Mouse (Mus musculus) c-Kit-positive CD71-positive TER-119-negative erythroid progenitor cells, embryonic 14.5 days (primary cell): ENCODE results near the gene Tex2.
"Not testable (repeated sequence)": the region's sequence is repeated elsewhere in the genome, so short reads cannot be mapped to it uniquely, and the experiment has no call there.

ENCODE experiments used
- DNase-seq: peaks from one replicate; pipeline ENCODE4 v3.0.0-alpha.2; 2013; ENCODE audit warnings: low read depth

The Tex2 gene

DNA sequence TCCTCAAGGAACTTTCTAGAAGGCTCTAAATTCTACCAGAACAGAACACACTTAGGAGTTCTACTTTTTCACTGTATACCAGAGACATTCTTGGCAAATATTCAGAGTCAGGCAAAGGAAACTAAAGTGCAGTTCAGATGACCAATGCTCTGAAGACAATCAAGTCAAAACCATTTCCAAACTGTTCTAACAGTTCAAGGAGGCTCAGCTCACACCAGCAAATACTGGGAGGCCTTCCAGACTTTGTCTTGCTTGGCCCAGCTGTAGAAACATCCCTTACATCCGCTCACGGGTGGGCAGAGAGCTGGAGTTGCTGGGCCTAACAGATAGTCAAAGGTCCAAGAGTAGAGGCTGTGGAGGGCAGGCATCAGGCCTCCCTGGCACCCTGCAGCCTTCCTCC is 34.1 kb downstream of the Tex2 start:
- DNase-seq: no peak

DNA sequence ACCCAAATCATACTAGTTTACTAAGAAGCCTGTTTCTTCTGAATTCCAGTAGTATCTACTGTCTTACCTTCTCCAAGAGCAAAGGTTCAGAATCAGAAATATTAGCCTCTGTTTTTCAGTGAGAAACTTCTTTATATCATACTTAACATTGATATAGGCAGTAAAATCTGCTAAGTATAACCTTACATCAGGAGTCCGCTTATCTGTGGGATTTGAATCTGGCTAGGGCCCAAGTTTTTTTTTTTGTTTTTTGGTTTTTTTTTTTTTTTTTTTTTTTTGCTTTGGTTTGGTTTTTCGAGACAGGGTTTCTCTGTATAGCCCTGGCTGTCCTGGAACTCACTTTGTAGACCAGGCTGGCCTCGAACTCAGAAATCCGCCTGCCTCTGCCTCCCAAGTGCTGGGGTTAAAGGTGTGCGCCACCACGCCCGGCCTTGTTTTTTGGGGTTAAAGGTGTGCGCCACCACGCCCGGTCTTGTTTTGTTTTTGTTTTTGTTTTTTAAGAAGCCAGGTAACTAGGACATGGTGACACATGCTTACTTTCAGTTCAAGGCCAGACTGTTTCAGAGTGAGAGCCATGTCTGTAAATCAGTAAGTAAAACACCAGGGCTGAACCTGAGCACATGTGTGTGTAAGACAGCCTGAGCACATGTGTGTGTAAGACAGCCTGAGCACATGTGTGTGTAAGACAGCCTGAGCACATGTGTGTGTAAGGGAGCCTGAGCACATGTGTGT is 35.4 kb downstream of the Tex2 start:
- not testable (repeated sequence) for DNase-seq

DNA sequence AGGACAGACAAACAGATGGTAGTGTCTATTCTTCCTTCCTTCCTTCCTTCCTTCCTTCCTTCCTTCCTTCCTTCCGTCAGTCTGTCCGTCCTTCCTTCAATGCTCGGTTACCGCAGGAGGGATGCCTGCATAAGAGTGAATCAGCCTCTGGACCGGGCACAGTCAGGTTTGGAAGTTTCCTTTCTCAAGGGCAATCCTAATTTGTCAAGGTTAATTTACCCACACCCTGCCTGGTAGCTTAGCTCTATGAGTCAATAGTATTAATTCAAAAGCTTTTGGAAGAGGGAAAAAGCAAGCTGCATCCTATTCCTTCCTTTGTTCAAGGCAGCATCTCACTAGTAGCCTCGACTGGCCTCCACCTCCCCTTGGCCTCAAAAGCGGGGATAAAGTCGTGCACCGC is 38.8 kb downstream of the Tex2 start:
- DNase-seq: no peak

DNA sequence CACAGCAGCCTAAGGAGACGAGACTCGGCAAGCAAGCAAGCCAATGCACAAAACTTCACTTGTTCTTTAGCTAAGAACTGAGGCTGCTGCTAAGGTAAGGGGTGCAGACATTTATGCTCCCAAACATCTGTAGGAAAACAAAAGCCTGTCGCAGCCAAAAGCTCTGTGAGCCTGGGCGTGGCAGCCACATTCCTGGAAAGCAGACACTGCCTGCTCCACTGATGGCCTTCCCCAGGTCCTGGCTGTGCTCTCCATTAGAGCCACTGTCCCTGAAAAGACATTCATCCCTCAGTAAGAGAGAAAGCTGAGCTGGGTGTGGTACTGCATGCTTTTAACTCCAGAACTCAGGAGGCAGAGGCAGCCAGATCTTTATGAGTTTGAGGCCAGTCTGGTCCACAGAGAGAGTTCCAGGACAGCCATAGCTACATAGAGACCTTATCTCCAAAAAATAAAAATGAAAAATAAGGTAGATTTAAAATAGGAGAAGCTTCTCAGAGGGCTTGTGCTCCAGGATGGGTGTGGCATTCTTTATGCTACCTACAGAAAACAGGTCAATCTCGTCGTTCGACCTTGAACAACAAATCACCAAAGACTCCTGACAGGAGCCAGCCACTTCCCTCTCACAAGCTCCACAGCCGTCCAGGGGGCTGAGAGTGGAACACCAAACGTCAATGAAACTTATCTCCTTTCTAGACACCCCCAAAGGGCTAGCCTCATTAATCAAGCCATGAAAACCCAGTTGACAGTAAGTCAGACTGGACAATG is 39.6 kb downstream of the Tex2 start:
- no peak for DNase-seq

DNA sequence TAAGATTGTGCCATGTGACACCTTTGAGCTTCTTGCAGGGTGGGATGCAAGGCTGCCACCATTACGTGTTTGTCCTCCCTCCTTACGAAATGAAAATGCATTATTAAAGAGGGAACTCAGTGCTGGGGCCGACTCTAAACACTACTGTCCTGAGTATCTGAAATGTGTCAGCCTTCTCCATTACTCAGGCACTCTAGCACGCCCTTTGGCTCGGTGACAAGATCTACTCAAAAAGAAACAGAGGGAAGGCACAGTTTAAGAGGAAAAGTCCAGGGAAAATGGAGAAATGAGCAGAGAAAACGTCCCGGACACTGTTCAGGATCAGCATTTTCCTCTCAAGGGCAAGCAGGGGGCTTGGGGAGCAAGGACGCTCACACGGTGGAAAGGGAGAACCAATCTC is 40.3 kb downstream of the Tex2 start:
- no peak for DNase-seq

DNA sequence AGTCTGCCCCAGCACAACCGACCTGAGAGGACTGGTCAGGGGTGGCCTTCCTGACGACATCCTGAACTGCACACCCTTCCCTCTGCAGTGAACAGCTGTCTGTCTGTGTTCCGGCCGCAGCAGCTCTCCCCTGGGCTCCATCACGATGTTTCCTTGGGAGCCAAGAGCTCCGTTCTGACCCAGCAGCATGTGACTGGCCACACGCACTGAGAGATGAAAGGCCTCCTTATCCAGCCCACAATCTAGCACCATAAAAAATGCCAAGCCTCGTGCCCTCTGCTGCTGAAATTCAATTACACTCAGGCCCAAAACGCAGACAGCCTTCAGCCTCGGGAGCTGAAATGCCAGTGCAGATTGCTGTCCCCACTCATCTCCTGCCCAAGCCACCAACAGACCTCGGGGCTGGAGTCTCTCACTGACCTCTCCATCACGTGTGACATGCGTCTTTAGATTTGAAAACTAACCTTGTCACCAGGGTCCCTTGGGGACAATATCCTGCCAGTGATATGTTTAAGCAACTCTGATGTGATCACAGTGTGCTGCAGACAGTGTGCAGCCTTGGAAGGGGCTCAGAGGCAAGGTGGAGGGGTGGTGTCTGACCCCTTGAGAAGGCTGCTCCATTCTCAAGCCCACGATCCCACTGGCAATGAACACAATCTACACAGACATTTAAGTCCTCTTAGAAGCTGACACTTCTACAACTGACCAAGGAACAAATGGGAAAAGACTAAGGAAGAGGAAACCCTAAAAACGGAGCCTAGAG is 41.0 kb downstream of the Tex2 start:
- DNase-seq: no peak

DNA sequence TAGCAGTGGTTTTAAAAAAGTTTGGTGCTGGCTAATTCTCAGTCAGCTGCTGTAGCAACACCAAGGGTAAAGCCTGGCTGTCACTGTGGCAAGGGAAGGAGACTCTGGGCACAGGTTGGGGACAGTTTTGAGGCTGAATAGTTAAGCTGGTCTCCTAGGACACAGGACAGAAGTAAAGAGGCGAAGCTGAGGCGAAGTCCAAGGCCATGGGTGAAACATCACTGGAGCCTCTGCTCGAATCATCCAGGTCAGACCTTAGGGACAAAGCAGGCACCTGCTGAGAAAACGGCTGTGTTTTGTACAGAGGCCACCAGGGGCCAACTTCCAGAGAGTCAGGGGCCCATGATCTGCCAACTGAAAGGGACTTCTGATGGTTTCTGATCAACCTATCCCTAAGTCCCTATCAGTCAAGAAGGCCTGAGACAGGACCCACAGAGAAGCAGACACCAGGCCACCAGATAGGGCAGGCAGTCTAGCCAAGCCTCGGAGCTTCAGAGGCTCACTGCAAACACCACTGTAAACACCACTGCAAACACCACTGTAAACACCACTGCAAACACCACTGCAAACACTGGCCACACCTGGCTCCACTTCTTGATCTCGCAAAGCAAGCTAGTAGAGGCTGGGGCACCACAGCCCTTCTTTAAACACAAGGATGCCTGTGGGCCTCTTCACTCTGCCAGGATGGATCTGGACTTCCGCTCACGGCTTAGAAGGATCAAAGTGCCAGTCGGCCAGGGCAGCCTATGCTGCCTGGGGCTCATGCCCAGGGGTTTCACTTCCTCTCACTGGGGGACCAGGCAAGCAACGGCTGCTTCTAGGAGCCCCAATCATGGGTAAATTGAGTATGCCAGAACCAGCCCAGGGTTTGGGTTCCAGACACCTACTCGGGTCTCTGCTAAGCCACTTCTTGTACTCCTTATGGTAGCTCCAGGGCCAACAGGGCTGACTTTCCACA is 41.9 kb downstream of the Tex2 start:
- DNase-seq: no peak

DNA sequence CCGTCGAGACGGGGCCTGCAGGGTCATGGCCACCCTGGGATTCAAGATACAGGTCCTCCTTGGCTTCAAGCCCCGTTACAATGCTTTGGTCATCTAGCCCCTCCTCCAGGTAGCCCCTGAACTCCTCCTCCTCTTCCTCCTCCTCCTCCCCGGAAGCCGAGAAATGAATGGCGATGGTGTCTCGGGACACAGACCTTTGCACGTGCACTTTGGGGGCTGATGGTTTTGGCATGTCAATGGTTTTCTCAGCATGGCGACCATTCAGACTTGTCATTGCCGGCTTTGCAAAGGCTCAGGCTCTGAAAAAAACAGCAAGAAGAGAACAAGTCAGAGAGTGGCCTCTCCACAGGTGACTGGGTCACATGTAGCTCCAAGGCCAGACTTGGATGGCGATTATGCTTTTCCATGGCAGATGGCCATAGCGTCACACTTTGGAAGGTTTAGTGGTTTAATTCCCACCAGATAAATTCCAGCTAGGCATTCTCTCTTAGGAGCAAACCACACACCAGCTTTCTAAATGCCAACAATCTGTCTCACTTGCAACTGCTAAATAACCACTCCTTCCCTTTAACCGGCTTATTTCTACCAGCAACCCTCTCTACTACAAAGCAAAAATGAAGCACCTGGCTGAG is 44.8 kb downstream of the Tex2 start:
- no peak for DNase-seq

DNA sequence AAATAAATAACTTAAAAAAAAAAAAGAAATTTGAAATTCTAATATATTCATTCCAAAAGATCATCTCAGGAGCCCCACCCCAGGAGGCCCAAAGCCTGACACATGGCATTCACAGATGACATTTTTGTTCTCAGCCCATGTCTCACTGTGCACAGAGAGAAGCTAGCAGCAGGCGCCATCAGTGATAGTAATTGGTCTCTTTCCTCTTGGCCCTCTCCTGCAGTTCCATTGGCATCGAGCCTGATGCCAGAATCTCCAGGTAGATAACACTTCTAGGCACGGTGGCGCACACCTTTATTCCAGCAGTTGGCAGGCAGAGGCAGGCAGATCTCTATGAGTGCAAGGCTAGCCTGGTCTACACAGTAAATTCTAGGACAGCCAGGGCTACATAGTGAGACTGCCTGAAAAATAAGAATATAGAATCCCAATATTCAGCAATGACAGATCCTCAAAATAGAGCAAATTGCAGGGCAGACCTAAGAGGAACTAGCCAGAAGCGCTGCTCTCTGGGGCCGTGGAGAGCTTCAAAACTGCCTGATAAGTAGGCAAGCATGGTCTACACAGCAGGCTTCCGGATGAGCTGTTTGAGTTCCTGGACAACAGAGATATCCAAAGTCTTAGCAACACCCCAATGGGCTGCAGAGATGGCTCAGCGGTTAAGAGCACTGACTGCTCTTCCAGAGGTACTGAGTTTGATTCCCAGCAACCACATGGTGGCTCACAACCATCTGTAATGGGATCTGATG is 47.0 kb downstream of the Tex2 start:
- DNase-seq: no peak

DNA sequence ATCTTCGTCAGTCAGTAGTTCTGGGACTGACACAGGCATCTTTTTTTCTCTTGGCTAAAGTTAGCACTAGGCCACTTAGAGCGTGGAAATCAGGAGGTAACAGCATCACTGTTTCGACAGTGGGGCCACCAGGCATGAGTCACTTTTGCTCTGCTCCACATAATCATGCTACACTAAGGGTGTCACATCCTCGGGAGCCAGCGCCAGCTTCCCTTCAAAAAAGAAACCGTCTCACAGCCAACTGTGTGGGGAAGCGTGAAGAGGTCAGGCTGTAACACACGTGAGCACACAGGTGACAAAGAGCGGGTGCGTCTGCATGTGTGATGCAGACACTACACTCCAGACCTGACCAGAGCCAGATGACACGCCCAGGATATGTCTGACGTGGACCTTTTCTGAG is 49.0 kb downstream of the Tex2 start:
- no peak for DNase-seq

DNA sequence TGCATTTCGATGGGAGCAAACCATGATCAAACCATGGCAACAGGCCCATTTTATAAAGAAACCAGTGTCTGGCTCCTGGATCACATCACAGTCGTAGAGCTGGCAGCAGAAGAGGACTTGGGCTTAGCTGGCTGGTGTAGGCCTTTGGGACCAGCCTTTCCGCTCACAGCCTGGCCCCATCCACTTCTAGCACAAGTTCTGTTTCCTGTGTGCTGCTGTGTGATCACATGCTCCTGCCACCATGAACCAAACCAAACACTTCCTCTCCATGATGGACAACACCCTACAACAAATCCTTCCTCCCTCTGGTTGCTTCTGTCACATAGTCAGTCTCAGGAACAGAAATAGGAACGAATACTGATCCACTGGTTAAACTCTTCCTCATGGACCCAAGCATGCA is 50.5 kb downstream of the Tex2 start:
- no peak for DNase-seq

DNA sequence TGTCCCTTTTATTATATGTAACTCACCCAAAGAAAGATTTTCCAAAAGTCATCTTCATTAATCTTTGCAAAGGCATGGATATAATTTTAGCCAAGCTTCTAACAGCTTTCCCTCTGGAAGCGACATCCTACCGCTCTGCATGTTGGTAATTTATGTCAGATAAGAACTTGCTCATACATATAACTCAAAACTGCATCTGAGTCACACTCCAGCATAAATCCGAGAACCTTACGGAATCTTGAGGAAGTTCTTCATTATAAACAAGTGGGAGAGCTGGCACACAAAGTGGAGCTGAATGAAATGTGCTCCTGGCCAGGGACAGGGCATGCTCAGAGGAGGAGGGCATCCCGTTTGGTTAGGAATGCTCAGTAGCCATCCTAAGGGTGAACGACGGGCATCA is 53.5 kb downstream of the Tex2 start:
- DNase-seq: no peak

DNA sequence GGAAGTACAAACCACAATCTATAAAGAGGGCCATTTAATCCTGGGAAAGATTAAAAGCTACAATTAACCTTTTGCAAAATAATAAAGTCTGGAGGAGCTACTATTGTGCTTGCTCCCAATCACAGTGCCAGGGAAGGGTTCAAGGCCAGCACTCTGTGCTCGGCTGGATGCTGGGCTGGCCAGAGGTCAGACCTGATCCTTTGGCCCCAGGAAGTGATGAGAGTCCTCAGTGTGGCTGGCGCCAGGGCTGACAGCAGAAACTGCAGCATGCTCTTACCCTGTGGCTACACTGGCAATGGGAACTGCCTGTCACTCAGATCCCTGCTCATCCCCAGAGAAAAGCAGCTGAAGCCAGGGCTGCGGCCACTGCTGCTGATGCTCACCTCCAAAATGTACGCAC is 55.2 kb downstream of the Tex2 start:
- DNase-seq: no peak

DNA sequence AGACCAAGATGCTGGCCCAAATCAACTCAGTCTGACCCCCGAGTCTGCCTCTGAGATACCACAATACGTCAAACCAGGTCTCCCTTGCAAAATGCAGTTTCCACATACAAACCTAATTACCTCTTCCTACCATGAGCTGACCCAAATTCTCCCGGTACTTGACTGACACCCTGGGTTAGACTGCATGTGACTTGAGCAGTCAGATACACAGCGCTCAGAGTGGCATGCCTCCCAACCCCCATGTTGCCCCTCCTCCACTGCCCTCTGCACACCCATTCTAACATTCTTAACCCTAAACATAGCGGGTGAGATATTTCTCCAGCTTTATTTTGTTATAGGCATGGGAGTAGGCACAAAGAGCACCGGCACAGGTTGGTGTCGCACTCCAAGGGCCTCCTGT is 55.8 kb downstream of the Tex2 start:
- no peak for DNase-seq

DNA sequence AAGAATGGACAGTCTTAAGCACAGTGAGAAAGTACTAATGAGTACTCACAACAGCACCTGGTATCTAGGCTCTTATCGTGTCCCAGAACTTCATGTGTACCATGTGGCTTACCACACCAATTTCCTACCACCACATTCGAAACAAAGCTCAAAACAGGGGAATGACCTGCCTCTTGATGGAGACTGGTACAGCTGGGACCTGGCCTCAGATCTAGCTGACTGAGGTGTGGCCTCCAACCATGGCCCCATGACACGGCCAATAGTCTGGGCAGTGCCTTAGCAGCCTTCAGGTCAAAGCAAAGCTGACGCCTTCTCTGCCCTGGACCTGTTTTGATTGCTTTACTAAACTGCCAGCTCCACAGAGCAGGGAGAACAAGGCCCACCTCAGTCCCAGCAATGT is 56.5 kb downstream of the Tex2 start:
- no peak for DNase-seq

DNA sequence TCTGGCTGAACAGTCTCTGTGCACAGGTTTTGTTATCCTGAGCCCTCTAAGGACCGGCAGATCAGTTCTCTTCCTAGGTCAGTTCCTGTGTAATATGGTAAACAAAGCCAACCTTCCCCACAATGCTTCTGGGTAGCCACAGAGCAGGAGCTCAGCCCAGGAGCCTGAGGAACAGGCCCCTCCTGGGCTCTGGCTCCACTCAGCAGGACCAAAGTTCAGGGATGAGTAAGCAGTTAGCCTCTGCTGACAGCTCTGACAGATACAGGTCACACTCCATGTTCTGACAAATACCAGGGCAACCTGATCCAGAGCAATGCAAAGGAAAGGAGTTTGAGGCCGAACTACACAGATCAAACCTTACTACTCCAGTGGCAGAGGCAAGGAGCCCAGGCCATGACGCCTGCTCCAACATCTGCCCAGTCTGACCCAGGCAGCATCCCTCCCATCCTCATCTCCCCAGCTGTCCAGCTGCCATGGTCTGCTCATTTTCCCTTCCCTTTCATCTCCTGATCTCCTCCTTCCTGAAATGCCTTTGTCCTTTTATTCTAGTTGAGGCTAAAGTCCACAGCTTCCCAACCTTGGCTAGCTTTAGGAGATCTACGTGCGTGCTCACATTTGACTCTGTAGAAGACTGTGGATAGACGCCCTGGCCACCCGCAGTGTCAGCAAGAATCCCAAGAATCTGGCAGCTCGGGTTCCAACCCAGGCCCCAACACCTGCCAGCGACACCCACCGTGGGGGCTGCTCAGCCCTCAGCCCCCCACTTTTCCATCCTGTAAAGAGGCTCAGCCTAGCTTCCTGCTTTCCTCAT is 57.2 kb downstream of the Tex2 start:
- DNase-seq: no peak

DNA sequence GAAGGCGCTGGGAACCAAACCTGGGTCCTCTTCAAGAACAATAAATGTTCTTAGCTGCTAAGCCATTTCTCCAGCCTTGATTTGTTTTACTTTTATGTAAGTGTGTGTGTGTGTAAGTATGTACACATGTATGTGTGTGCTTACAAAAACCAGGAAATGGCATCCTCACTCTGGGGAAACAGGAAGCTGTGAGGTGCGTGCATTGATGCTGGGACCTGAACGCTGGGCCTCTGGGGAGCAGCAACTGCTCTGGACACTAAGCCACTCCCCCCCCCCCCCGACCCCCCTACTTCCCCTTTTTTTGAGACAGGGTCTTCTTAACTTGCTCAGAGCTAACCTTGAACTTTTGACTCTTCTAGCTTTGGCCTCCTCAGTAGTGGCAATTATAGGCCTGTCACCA is 62.8 kb downstream of the Tex2 start:
- no peak for DNase-seq

DNA sequence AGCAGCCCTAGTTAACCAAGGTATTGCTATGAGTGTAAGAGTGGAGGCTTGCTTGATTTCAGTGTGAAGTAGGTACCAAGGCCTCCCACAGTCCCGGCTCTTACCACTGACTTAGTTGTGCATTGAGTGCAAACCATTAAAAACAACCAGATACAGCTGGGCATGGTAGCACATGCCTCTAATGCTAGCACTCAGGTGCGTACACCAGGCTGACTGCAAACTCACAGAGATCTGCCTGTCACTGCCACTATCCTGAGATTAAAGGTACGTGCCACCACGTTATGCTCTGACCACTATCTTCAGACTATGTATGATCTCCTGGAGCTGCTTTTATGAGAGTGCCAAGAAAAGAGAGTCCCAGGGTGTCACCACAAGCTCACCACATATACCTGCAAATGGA is 67.1 kb downstream of the Tex2 start:
- no peak for DNase-seq

DNA sequence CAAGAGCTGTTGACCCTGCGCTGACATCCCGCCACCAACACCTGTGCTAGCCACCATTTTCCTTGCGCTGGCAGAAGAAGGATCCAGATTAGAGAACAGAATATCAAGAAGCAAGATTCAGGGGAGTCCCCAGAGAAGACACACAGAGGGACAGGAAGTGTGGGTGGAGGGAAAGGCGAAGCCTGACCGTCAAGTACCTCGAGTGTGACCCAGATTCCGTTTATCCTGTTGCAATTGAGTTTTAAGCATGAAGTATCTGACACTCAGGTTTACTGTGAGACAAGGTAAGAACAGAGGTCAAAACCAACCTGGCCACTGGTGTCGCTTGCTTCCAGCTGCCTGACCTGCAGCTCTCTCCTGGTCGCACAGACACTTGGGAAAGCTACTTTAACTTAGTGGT is 68.3 kb downstream of the Tex2 start:
- no peak for DNase-seq

DNA sequence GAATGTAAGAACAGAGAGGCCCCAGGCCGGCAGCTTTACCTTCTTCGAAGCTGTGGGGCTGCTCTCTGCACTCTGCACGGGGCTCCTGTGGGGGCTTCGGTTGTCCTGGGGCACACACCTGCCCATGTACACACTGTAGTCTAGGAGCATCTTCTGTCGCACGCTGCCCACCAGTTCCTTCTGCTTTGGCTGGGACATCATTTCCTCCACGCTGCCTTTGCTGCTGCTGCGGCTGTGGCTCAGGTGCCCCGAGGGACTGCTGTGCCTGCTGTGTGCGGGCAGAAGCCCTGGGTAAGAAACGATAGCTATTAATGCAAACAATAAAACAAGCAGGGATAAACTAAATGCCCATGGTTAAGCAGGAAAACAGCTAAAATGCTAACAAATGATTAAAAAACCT is 69.1 kb downstream of the Tex2 start:
- no peak for DNase-seq
